Mouse (Mus musculus) lung, adult 2 months (tissue): ENCODE results near the gene Gpd1l.
"Not testable (repeated sequence)": the region's sequence is repeated elsewhere in the genome, so short reads cannot be mapped to it uniquely, and the experiment has no call there.

Source experiments
- CTCF ChIP-seq: fragments of 200-500 bp; IDR thresholded peaks from 2 replicates; pipeline ENCODE4 v1.5.1; 2011; ENCODE audit warnings: mild to moderate bottlenecking, low read length, control low read depth; ENCODE audit not compliant: insufficient read depth
- POLR2A ChIP-seq: fragments of 200-500 bp; IDR thresholded peaks from 2 replicates; pipeline ENCODE4 v1.6.1; 2011; ENCODE audit warnings: low read depth, mild to moderate bottlenecking, control low read depth, low read length, borderline replicate concordance; ENCODE audit errors: extremely low read depth

- TF ChIP-seq CTCF, POLR2A: not testable (repeated sequence)
Observed at GRCm38 (mm10) chr9:114966286-114966685, 32.5 kb upstream of the Gpd1l start.
